Mouse (Mus musculus) gastrocnemius, postnatal 36 days (tissue): ENCODE measurements around the gene Atp8b2. TPM values are rescaled to one million over a fixed set of nuclear protein-coding genes. Genes with fewer than 3 reads are reported as not detected.

ENCODE experiments used
- DNase-seq, 2 experiments: peaks; one replicate each; pipeline ENCODE4 v3.0.0; 2022
- intact Hi-C: fragments of 180-260 bp; cut with DNase I; formaldehyde crosslinking; loops from one replicate; pipeline ENCODE4 v1.15.1; 2025
- microRNA-seq, 2 experiments: library from miRNA; unstranded; fragments of <30 nt; microRNA quantifications; one replicate each; pipeline ENCODE4 v1.2.0; 2021
- total RNA-seq, 2 experiments: library from RNA; stranded (reverse); gene quantifications; 2 replicates each; pipeline ENCODE4 v1.2.3; 2021

The Atp8b2 gene
- total RNA-seq, 2 experiments from 2014 or later = 12.5 to 15.3 TPM

DNA sequence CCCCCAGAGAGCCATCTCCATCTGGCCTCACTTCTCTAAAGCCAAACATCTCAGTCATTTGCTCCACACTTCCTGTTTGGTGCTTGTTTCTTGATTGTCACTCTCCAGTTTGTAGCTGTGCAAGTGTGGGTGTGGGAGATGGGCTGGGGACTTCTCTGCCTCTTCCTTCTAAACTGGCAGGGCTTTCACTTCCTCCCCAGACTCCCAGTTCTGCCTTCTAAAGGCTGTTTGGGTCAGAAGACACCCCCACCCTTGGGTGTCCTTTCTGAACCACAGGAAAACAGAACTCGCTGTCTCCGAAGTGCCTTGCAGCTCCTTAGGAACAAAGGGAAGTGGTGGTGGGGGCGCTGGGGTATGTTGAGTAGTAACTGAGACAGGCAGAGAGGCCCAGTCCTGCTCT is 52.1 kb downstream of the Atp8b2 start:
- DNase-seq = no peak
- intact Hi-C loops = no loop called here

DNA sequence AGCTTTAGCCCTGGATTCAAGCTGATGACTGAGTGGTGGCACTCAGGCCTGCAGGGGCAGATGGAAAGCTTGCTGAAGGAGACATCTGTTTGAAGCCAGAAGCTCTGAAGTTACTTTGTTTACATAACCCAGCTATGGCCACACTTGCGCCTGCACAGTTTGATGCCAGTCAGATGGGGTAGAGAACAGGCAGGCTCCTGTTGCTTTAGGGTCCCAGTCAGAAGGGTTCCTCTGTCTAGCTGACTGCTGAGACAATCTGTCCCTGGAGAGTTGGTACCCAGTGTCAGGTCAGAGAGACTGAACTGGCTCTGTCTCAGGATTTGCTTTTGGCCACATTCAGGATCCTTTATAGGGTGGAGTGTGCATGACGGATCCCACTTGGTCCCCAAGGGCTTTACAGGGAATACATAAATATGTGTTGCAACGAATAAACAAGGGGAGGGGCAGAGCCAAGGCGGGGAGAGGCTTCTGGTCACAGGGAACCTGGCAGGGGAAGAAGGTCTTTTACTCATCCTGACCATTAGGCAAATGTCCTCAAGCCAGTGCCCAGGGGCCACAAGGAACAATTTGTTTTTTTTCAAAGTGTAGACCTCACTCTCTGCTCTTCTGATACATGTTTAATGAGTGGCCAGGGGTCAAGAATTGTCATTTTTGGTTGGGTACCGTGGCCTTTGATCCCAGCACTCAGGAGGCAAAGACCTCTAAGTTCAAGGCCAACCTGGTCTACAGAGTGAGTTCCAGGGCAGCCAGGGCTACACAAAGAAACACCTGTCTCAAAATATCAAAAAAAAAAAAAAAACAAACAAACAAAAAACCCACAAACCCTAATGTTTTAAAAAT is 53.4 kb downstream of the Atp8b2 start:
- intact Hi-C loops = no loop called here
- peak in 1 of 2 experiments; percentile 36 for DNase-seq

DNA sequence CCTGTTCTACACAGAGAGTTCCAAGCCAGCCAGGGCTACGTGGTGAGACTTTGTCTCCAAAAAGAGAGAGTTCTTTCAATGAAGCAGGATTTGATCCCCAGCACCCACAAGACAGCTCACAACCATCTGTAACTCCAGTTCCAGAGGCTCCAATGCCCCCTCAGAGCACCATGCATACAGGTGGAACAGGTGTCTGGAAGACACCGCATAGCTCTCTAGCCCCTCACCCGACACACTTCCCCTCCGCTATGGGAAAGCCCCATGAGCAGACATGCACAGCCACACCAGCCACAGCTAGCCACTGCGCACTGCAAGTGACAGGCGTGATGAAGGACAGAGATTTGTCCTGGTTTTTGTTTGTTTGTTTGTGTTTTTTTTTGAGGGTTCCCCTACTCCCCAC is 54.5 kb downstream of the Atp8b2 start:
- intact Hi-C loops = no loop called here

DNA sequence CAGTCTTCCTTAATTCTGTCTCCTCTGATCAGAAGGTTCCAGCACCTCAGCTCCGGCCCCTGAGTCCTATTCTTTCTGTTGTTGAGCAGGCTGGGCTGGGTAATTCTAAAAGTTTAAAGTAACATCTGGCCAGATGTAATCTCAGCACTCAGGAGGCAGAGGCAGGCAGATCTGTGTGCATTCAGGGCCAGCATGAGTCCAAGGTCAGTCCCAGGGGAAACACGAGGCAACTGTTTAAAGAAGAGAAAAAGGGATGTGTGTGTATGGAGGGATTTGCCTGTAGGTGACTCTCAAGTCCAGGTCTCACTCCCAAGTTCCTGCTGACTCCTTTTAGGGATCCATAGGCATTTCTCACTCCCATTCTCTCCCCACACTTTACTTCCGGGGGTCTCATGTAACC is 55.5 kb downstream of the Atp8b2 start:
- no peak for DNase-seq
- intact Hi-C loops = no loop called here

More for the DNA sequence above, 54.5 kb downstream of the Atp8b2 start:
- DNase-seq = no peak

DNA sequence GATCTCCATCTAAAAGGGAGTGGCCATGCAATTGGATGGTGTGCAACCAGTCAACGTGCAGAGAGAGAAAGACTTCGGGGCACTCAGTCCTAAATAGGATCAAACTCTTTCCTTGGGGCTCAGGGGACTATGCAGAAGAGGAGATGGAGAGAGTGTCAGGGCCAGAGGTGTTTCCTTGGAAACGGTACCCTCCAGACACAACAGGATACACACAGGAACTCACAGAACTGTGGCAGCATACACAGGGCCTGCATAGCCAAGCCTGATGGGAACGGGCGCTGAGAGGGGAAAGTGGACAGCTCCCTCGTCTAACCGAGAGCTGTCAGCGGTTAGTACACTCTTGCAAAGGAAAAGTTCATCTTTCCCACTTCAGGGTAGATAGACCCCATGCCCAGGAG is 63.8 kb downstream of the Atp8b2 start:
- no peak for DNase-seq
- intact Hi-C loops = no loop called here

DNA sequence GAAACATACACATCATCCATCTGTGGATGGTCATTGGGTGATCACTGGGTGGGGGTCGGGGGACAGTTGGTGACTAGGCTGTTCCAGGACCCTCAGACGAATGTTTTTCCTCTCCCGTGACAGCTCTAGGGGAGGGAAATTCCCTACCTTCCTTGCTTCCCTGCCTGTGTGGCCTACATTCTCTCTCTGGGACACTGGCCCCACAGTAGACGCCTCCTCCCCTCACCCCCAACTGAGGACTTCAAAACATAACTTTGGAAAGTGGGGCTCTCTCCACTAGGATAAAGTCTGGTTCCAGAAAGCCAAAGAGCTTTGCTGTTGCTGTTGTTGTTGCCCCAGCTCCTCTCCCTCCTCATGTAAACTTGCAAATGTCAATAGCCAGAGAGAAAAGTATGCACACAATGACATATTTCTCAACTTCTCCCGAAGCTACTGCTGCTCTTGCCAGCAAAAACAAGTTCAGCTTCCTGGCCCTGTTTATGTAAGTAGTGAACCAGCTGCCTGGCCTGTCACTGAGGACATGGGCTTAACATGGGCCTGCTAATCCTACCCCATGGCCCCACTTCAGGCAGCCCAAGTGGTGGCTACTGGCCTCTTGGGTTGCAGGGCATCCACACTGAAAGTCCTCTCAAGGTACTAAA is 64.3 kb downstream of the Atp8b2 start:
- intact Hi-C loops = no loop called here
- no peak for DNase-seq

DNA sequence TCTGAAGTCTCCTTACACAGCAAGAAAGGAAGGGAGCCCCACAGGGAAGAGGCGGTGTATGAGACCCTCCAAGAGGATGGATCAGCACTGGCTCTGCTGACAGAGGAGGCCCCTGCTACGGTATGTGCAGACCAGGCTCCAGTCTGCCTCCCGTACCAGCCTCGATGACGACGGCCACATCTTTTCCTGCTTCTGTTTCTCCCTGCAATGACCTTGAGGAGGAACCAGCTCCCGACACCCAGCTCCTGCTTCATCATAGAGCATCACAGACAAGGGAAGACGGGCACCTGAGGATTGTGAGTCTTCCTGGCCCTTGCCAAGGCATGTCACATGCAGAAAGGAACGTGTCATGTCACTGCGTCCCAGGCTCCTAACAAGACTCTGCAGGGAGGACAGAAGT is 65.3 kb downstream of the Atp8b2 start:
- no peak for DNase-seq
- intact Hi-C loops = no loop called here

DNA sequence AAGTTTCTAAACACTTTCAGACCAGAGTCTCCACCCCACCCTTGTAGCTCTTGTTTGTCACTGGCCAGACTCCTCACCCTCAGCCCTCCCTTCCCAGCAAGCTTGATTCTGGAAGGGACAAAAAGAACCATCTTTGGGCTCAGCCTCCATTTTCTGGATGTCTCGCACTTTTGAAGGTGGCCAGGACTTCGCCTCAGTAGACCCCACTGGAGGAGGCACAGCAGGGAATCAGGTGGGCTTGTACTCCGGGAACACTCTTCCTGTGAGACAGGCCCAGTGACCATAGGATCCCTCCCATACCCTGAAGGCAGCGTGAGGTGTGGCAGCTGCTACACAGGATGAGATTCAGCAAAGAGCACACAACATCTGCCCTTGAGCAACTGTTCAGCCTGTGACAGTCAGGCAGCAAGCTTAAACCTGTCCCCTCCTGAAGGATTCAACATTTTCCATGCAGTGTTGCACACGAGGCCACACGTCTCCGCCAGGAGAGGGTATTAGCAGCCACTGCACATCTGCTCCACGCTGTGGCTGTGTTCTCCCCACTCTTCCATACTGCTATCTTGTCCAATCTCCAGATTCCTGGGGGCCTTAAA is 66.0 kb downstream of the Atp8b2 start:
- intact Hi-C loops = no loop called here

DNA sequence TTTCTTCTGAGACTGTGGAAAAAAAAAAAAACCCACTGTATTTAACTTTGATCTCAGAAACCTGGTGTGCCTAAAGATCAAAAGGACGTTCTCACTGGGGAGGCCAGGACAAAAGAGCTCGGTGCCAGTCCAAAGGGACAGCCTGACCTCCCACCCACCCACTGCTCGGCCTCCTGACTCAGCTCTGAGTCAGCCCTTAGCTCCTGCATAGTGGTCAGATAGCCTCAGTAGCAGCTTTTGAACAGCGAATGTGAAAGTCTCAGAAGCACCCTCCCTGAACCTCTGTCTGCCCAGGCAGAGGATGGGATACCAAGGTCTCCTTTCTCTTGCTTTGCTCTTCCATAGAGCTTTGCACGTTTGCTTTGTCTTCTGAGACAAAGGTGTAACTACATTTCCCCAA is 66.7 kb downstream of the Atp8b2 start:
- no peak for DNase-seq
- intact Hi-C loops = no loop called here

More for the DNA sequence above, 66.0 kb downstream of the Atp8b2 start:
- DNase-seq = no peak

DNA sequence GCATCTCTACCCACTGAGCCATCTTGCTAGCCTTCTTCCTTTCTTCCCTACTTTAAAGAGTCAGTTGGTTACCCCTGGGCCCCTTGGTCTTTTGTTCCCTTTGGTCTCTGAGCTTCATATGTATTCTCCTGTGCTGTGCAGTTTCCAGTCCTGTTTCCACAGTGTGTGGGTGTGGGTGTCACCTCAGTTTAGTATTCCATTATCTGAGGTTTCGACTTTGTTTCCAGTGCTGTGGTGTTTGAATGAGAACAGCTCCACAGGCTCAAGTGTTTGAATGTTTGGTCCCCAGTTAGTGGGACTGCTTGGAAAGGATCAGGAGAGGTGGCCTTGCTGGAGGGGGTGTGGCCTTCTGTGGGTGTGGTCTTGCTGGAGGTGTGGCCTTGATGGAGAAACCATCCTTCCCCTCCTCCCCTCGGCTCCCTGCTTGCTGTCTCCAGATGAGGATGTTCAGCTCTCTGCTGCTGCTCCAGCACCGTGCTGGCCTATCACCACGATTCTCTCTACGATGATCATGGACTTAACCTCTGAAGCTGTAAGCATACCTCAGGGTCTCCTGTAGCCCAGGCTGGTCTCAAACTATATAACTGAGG is 70.7 kb downstream of the Atp8b2 start:
- intact Hi-C loops = no loop called here
- no peak for DNase-seq

DNA sequence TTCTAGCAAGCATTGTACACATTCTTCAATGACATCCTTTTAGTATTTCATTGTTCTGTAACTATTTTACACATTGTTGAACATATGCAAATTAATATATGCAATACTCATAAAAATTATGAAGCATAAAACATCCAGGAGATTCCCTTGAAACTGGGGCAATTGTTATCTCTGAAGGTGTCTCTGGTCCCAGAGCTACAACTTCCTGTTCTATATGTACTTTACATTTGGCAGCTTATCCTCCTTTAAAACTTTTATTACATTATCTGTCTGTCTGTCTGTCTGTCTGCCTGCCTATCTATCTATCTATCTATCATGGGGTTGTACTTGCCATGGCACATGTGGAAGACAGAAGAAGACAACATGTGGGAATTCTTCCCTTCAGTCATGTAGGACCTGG is 71.6 kb downstream of the Atp8b2 start:
- intact Hi-C loops = no loop called here
- DNase-seq = no peak

DNA sequence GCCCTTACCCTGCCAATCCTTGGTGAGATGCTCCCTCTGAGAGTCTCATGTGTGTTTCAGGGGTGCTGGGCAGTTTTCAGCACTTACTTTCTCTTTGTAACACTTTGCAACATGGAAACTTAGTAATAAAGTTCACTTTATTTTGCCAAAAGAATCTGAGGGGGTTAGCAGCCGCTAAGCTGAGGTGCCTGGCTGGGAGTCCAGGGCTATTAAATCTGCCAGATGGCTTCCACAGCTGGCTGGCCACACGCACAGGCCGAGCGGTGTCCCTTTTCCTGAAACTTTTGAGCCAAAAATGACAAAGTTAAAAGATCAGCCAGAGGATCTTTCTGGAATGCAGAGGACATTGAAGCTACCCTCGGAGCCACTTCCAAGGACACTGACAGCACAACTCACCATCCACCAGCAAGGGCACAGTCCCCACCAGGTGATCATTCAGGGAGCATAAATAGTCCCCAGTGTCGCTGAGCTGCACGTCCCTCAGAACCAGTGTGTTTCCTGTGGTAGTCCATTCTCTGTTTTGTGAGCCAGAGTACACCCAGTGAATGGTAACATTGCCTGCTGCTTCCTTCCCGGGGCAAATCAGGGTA is 73.4 kb downstream of the Atp8b2 start:
- peak in 1 of 2 experiments; percentile 31 for DNase-seq
- intact Hi-C loops = no loop called here

Small RNA genes lying within 50 kb of the gene (microRNA-seq; reads per million reads assigned to microRNA genes)
- gene Mir7669 = 0 to 0.74 reads per million in 2 experiments

Other genes starting within 250 kb of the Atp8b2 start
- gene Adar, start 248.5 kb downstream of the Atp8b2 start, total RNA-seq = 1 to 10 TPM; 3.2 to 3.3 TPM
- gene Chrnb2, start 198.9 kb downstream of the Atp8b2 start, total RNA-seq = under 1 TPM; 0.08 to 0.10 TPM
- gene Ube2q1, start 189.9 kb downstream of the Atp8b2 start, total RNA-seq = 10 to 100 TPM; 12.5 to 13.7 TPM
- gene She, start 132.1 kb downstream of the Atp8b2 start, total RNA-seq = 1 to 10 TPM; 3.7 to 4.6 TPM
- 1 to 10 TPM; 4.4 to 4.8 TPM for gene Il6ra, start 50.3 kb downstream of the Atp8b2 start, total RNA-seq
- gene Hax1, start 35.3 kb upstream of the Atp8b2 start, total RNA-seq = 10 to 100 TPM; 41.9 to 49.5 TPM
- 10 to 100 TPM; 78.1 to 90.6 TPM for gene 4933434E20Rik, start 88.1 kb upstream of the Atp8b2 start, total RNA-seq
- 10 to 100 TPM; 80.6 to 90.5 TPM for gene Ubap2l, start 89.1 kb upstream of the Atp8b2 start, total RNA-seq
- gene Tpm3, start 109.1 kb upstream of the Atp8b2 start, total RNA-seq = 100 to 1,000 TPM; 150 to 798 TPM
- gene Nup210l, start 140.6 kb upstream of the Atp8b2 start, total RNA-seq = under 1 TPM in 1 of 2 experiments, not detected in 1; 0.05 TPM